Comparison of ENCODE assay signal across 8 mouse cellular contexts in genomic region chr16:15052924-15053793, GRCm38 (mm10).
A peak's percentile ranks its signal among the peaks of the same experiment; 100 is the strongest.
DNase-seq lines count a peak whose midpoint lies in the region; TF ChIP-seq lines count a peak whose summit lies in the region.

No protein-coding gene starts in this region.

- no peak for TF ChIP-seq POLR2A in embryonic fibroblast, embryonic 13.5 days (IDR thresholded peaks at IDR 0.05; ENCODE audit: low read depth, low read length)
- no peak for TF ChIP-seq POLR2A in myocyte (IDR thresholded peaks at IDR 0.05; ENCODE audit: insufficient read length, low read depth)

- H3K27ac ChIP-seq in embryonic fibroblast, embryonic 13.5 days (ENCODE audit: insufficient read depth, low read length) = peak overlapping the region; percentile 21

- DNase-seq in adrenal gland, postnatal 25 days = peak; percentile 18
- DNase-seq in heart, adult 9 months (ENCODE audit: low spot score in 2 of 2) = peak; percentile 82 to 88
- peak; percentile 4 for DNase-seq in kidney, adult 8-10 months
- DNase-seq in left cerebral cortex, postnatal 4 days = peak; percentile 81
- peak; percentile 5 to 31 for DNase-seq in urinary bladder, adult 18-20 months (ENCODE audit: low spot score in 2 of 2)
- no peak for DNase-seq in spleen, postnatal 14 days (ENCODE audit: low spot score in 2 of 2)

- no peak overlapping the region for H3ac ChIP-seq in myocyte (ENCODE audit: control insufficient read depth, insufficient read length)

- intact Hi-C loops in left cerebral cortex, postnatal 4 days (cut with DNase I) = no loop called here

- no peaks in the 10 kb centered on the region for H3K27me3 ChIP-seq in myocyte (ENCODE audit: control insufficient read depth, insufficient read depth, insufficient read length)

- no peaks in the 10 kb centered on the region for H3K36me3 ChIP-seq in myocyte (ENCODE audit: control insufficient read depth, insufficient read depth)

- no peak overlapping the region for H3K4me3 ChIP-seq in embryonic fibroblast, embryonic 13.5 days (ENCODE audit: insufficient read depth, low read length)
- no peak overlapping the region for H3K4me3 ChIP-seq in myocyte

- H3K4me2 ChIP-seq in myocyte (ENCODE audit: low read depth) = peak overlapping the region; percentile 55

- H3K79me2 ChIP-seq in myocyte (ENCODE audit: control insufficient read depth, insufficient read depth) = no peaks in the 10 kb centered on the region

- no peak for TF ChIP-seq CTCF in embryonic fibroblast, embryonic 13.5 days (IDR thresholded peaks at IDR 0.05; ENCODE audit: borderline replicate concordance, insufficient read depth, low read length)

- H3K4me1 ChIP-seq in embryonic fibroblast, embryonic 13.5 days (ENCODE audit: control insufficient read depth, insufficient read depth, low read length) = peaks cover 29% of the 10 kb centered on the region

TF ChIP-seq in myocyte, 11 proteins besides CTCF, POLR2A, EP300 and RAD21:
- TF ChIP-seq SRF (IDR thresholded peaks at IDR 0.05; ENCODE audit: control insufficient read depth, insufficient read length, low read depth) = no peak
- TF ChIP-seq MYOG (IDR thresholded peaks at IDR 0.05; ENCODE audit: control insufficient read depth in 1 of 3, insufficient read depth in 1 of 3, insufficient read length in 2 of 3, low read depth in 2 of 3) = peak in 1 of 3 experiments; percentile 53
- TF ChIP-seq MYOD1 (IDR thresholded peaks at IDR 0.05; ENCODE audit: control insufficient read depth in 1 of 3, insufficient read length in 2 of 3, low read depth in 2 of 3) = peak in 2 of 3 experiments; percentile 57 to 68

Comparison
In these comparisons a context has a peak if more than half of its experiments do, and no peak if none do; other contexts are left out.
1. DNase-seq: peak in adrenal gland, postnatal 25 days (single experiment), heart, adult 9 months (2 of 2), kidney, adult 8-10 months (2 of 2), left cerebral cortex, postnatal 4 days (single experiment) and urinary bladder, adult 18-20 months (2 of 2); none in spleen, postnatal 14 days (0 of 2).